Mouse (Mus musculus) kidney, postnatal 0 days (tissue): ENCODE measurements around the gene Gm37240. TPM values are rescaled to one million over a fixed set of nuclear protein-coding genes. Genes with fewer than 3 reads are reported as not detected.

Experiments
- ATAC-seq: fragments of 200-750 bp; cut with Nextera tagmentation; replicated peaks from 2 replicates; pipeline ENCODE4 v1.8.0; 2017; ENCODE audit warnings: low read depth, moderate number of reproducible peaks, moderate TSS enrichment, moderate library complexity; ENCODE audit not compliant: low FRiP score
- DNase-seq: peaks from one replicate; pipeline ENCODE4 v3.0.0-alpha.2; 2016; ENCODE audit warnings: low spot score
- H3K27ac ChIP-seq: fragments of 300-500 bp; sonication (generic); 2 replicates; pipeline ENCODE4 v1.5.1; 2014; ENCODE audit warnings: mild to moderate bottlenecking
- H3K27me3 ChIP-seq: fragments of 300-500 bp; sonication (generic); 2 replicates; pipeline ENCODE4 v1.6.1; 2014; ENCODE audit warnings: low read length, mixed read lengths; ENCODE audit not compliant: insufficient read depth
- H3K36me3 ChIP-seq: fragments of 300-500 bp; sonication (generic); 2 replicates; pipeline ENCODE4 v1.6.1; 2014; ENCODE audit warnings: low read length, mixed read lengths; ENCODE audit not compliant: insufficient read depth
- H3K4me1 ChIP-seq: fragments of 300-500 bp; sonication (generic); replicated peaks from 2 replicates; pipeline ENCODE4 v1.6.1; 2014; ENCODE audit warnings: antibody characterized with exemption, low read length, mixed read lengths; ENCODE audit not compliant: insufficient read depth
- H3K4me2 ChIP-seq: fragments of 300-500 bp; sonication (generic); 2 replicates; pipeline ENCODE4 v1.6.1; 2014; ENCODE audit warnings: mild to moderate bottlenecking, low read length, moderate library complexity, mixed read lengths
- H3K4me3 ChIP-seq: fragments of 300-500 bp; sonication (generic); replicated peaks from 2 replicates; pipeline ENCODE4 v1.5.1; 2014; ENCODE audit warnings: low read depth, low read length
- H3K9ac ChIP-seq: fragments of 300-500 bp; sonication (generic); 2 replicates; pipeline ENCODE4 v1.6.1; 2014; ENCODE audit warnings: low read depth, low read length
- H3K9me3 ChIP-seq: fragments of 300-500 bp; sonication (generic); replicated peaks from 2 replicates; pipeline ENCODE4 v1.6.1; 2016; ENCODE audit warnings: low read length, inconsistent platforms, mixed read lengths
- CTCF ChIP-seq: IDR thresholded peaks from 2 replicates; pipeline ENCODE4 v1.5.1; 2016; ENCODE audit warnings: antibody characterized with exemption, low read depth, mild to moderate bottlenecking, moderate library complexity
- WGBS: fragments of 180-500 bp; shearing (Covaris S2); extraction: QIAGEN DNeasy Blood & Tissue Kit; methylation state at CpG from one replicate; pipeline ENCODE4 v1.1.7; 2014; 5-methylcytosine and 5-hydroxymethylcytosine counted together
- polyA plus RNA-seq: library from polyadenylated mRNA; unstranded; fragments of >200 nt; fragmentation: Nextera tagmentation; extraction: Ambion mirVana; gene quantifications from 2 replicates; pipeline ENCODE4 v1.2.1, GENCODE M21; 2015

Gene Gm37240
- polyA plus RNA-seq, 1 experiment from 2014 or later, result 10.8 TPM

DNA sequence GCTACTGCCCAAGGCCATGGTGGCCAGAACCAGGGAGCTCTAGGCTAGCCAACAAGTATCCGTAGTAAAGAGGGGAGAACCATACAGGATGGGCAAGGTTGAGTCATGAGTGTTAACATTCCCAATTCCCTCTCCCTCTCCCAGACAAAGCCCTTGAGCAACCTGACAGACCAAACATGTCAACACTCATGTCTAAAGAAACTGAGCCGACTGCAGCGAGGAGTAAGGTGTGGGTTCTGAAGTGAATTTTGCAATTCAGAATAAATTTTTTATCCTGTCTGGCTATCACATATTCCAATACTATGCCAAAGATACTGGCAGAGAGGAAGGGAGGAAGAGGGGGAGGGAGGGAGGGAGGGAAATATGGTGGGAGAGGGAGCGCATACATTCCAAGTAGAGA, 33.6 kb downstream of the Gm37240 start:
- Histone ChIP-seq H3K4me2 (no peak overlapping the region), H3K27me3 (no peaks in the 10 kb centered on the region), H3K9me3 (no peaks in the 10 kb centered on the region), H3K4me3 (no peak overlapping the region), H3K36me3 (no peaks in the 10 kb centered on the region), H3K9ac (no peak overlapping the region), H3K4me1 (0 out of 2 replicates have a peak, but pooled peaks cover 4% of the 10 kb centered on the region), H3K27ac (no peak overlapping the region)
- TF ChIP-seq CTCF, result no peak
- WGBS, result 79% methylated on average over 4 of the region's 4 CpGs
- DNase-seq (no peak), ATAC-seq (no peak)

DNA sequence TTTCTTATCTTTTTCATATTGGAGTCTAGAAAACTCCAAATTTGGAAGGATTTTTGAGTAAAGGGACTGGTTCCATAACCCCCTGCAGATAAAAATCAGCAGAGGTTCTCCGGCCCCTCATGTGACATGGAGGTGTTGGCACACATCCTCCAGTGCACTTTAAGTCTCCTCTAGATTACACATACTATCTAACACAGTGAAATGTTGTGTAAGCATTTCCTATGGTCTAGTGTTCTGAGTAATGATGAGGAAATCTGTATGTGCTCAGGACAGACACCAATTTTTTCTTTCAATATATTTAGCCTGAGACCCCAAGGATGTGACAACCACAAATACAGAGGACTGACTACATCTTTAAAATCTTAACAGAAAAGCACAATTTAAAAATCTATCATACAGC, 37.2 kb downstream of the Gm37240 start:
- no peak for TF ChIP-seq CTCF
- Histone ChIP-seq H3K9ac (no peak overlapping the region), H3K4me2 (no peak overlapping the region), H3K36me3 (no peaks in the 10 kb centered on the region), H3K27ac (no peak overlapping the region), H3K9me3 (no peaks in the 10 kb centered on the region), H3K4me1 (no peaks in the 10 kb centered on the region), H3K27me3 (no peaks in the 10 kb centered on the region), H3K4me3 (no peak overlapping the region)
- ATAC-seq, result no peak
- DNase-seq, result no peak
- 94% methylated on average over 1 of the region's 1 CpGs for WGBS

DNA sequence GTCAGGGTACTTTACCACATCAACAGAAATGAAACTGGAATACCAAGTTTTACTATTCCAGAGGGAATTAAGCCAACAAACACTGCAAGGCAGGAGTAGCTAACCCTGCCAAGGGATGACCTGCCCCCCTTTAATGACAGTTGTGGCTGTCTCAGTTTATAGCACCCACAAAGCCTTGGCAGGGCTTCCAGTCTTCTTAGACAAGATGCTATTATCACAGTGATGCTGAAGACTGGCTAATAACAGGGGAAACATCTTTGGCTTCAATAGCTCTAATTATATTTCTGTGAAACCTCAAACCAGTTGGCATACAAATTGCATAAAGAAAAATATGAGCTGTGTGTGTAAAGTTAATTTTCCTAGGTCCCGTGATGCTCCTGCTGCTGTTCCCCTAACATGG, 41.0 kb downstream of the Gm37240 start:
- Histone ChIP-seq H3K9me3 (no peaks in the 10 kb centered on the region), H3K36me3 (no peaks in the 10 kb centered on the region), H3K27ac (no peak overlapping the region), H3K4me1 (0 out of 2 replicates have a peak, but pooled peaks cover 7% of the 10 kb centered on the region), H3K9ac (no peak overlapping the region), H3K4me2 (no peak overlapping the region), H3K4me3 (no peak overlapping the region), H3K27me3 (no peaks in the 10 kb centered on the region)
- no peak for TF ChIP-seq CTCF
- DNase-seq, result no peak
- no peak for ATAC-seq
- 90% methylated on average over 1 of the region's 1 CpGs for WGBS

DNA sequence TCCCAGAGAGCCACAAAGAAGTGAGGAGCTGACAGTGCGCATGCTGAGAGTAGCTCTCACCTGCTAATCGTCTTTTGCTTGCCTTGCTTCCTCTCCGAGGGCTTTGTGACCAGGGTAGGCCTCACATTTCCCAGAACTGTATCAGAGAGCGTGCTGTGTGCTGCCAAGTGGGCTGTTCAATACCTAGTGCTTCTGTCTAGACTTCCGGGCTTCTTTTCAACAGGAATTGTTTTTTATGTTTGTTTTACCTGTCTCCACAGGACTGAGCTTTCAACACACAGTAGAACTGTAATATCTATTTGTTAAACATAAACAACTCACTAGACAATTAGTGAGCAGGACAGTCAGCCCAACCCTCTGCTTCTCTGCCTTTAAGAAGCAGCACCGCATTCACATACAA, 42.0 kb downstream of the Gm37240 start:
- no peak for TF ChIP-seq CTCF
- 88% methylated on average over 6 of the region's 6 CpGs for WGBS
- no peak overlapping the region for H3K4me2 ChIP-seq
- H3K4me1 ChIP-seq, result 0 out of 2 replicates have a peak, but pooled peaks cover 7% of the 10 kb centered on the region
- no peaks in the 10 kb centered on the region for H3K27me3 ChIP-seq
- no peak overlapping the region for H3K9ac ChIP-seq
- H3K4me3 ChIP-seq, result no peak overlapping the region
- no peak for ATAC-seq
- no peaks in the 10 kb centered on the region for H3K9me3 ChIP-seq
- no peaks in the 10 kb centered on the region for H3K36me3 ChIP-seq
- no peak for DNase-seq
- H3K27ac ChIP-seq, result no peak overlapping the region

DNA sequence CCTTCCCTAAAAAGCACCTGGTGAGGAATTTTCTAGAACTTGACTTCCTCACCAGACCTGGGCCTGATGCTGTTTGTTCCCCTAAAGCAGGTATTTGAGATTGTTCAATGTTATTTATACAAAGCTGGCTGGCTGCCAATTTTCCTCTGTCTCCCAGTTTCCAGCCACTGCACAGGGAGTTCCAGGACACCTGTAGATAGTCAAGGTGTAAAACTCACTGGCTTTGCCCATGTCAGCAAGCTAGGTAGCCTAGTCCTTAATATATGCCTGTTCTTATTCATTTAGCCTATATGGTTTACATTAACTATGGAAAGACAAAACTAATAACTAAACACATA, 44.5 kb downstream of the Gm37240 start:
- TF ChIP-seq CTCF, result no peak
- peak overlapping the region; percentile 70 for H3K27ac ChIP-seq
- no peaks in the 10 kb centered on the region for H3K27me3 ChIP-seq
- no peaks in the 10 kb centered on the region for H3K36me3 ChIP-seq
- H3K9me3 ChIP-seq, result no peaks in the 10 kb centered on the region
- H3K4me3 ChIP-seq, result no peak overlapping the region
- DNase-seq (peak; percentile 26), ATAC-seq (no peak)
- H3K4me1 ChIP-seq, result 0 out of 2 replicates have a peak, but pooled peaks cover 7% of the 10 kb centered on the region
- no peak overlapping the region for H3K4me2 ChIP-seq
- H3K9ac ChIP-seq, result no peak overlapping the region

DNA sequence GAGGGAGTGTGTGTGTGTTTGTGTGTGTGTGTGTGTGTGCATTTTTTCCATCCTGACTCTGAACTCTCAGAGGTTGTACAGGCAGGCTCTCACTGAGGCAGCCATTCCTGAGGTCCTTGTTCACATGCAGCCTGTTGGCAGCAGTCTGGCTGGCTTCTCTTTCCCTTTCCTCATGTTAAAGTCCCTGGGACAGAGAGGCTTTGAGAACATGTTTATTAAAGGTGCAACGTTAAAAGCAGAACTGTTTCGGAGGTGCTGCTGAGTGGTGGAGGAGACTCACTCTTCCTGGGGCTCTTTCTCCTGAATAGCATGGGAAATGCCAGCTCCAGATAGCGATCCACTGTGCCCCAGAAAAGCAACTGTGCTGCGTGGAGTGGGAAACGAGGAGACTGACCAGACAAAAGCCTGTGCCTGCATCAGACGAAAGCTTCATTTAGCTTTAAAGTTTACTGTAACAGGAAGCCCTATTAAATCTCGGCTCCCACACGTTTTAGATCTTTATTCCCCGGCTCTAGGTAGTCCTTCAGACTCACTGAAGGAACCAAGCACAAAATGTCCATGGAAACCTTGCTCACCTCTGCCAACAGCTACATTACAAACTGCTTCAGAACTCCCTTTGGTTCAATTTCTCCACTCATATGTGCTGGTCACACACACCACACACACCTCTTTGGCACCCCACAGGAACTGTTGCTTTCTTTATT, 45.0 kb downstream of the Gm37240 start:
- Histone ChIP-seq H3K36me3 (no peaks in the 10 kb centered on the region), H3K4me2 (no peak overlapping the region), H3K27ac (peak overlapping the region; percentile 70), H3K4me1 (0 out of 2 replicates have a peak, but pooled peaks cover 7% of the 10 kb centered on the region), H3K9me3 (no peaks in the 10 kb centered on the region), H3K4me3 (no peak overlapping the region), H3K27me3 (no peaks in the 10 kb centered on the region), H3K9ac (no peak overlapping the region)
- ATAC-seq (no peak), DNase-seq (peak; percentile 35)
- no peak for TF ChIP-seq CTCF
- WGBS, result 14% methylated on average over 9 of the region's 9 CpGs
